Mouse (Mus musculus) ovary, adult 18-20 months (tissue): ENCODE data around the gene Vav3.

Experiments
- DNase-seq: peaks from one replicate; pipeline ENCODE4 v3.0.0; 2022; ENCODE audit warnings: low spot score, mixed read lengths

Vav3 gene

GRCm38 (mm10) chr3:109340274-109341070 lies at the start of gene Vav3:
Gene Vav3 (plus strand): TSS chr3:109340653.
- DNase-seq: peak; percentile 26

- no peak for DNase-seq
These were observed 41.6 kb upstream of the Vav3 start for GRCm38 (mm10) chr3:109298857-109299256.

GRCm38 (mm10) chr3:109299303-109300074 lies 41.0 kb upstream of the Vav3 start:
- DNase-seq: no peak

- no peak for DNase-seq
These were observed 38.4 kb upstream of the Vav3 start for GRCm38 (mm10) chr3:109302059-109302458.

- DNase-seq: no peak
These were observed 33.0 kb upstream of the Vav3 start for GRCm38 (mm10) chr3:109307406-109307805.

- no peak for DNase-seq
These were observed 32.0 kb upstream of the Vav3 start for GRCm38 (mm10) chr3:109308468-109308867.

GRCm38 (mm10) chr3:109309317-109310265 lies 30.9 kb upstream of the Vav3 start:
- DNase-seq: no peak

- DNase-seq: no peak
These were observed 29.2 kb upstream of the Vav3 start for GRCm38 (mm10) chr3:109311172-109311824.

- no peak for DNase-seq
These were observed 28.6 kb upstream of the Vav3 start for GRCm38 (mm10) chr3:109311875-109312274.

- DNase-seq: no peak
These were observed 27.0 kb upstream of the Vav3 start for GRCm38 (mm10) chr3:109313501-109313900.

- no peak for DNase-seq
These were observed 18.2 kb upstream of the Vav3 start for GRCm38 (mm10) chr3:109322225-109322624.

GRCm38 (mm10) chr3:109323447-109324300 lies 16.8 kb upstream of the Vav3 start:
- no peak for DNase-seq

GRCm38 (mm10) chr3:109327128-109327527 lies 13.3 kb upstream of the Vav3 start:
- DNase-seq: no peak

GRCm38 (mm10) chr3:109332755-109333154 lies 7.7 kb upstream of the Vav3 start:
- no peak for DNase-seq

- DNase-seq: no peak
These were observed 5.0 kb upstream of the Vav3 start for GRCm38 (mm10) chr3:109335470-109335869.

GRCm38 (mm10) chr3:109339290-109339689 lies 1.2 kb upstream of the Vav3 start:
- DNase-seq: no peak

GRCm38 (mm10) chr3:109339941-109340273 lies 546 bp upstream of the Vav3 start:
- DNase-seq: no peak

GRCm38 (mm10) chr3:109341071-109341480 lies 623 bp downstream of the Vav3 start:
- DNase-seq: no peak

GRCm38 (mm10) chr3:109341631-109342030 lies 1.2 kb downstream of the Vav3 start:
- DNase-seq: no peak

GRCm38 (mm10) chr3:109351956-109352684 lies 11.7 kb downstream of the Vav3 start:
- no peak for DNase-seq
